Mouse (Mus musculus) cerebellum, postnatal 36 days (tissue): ENCODE measurements at regions not wholly inside any gene's neighbourhood (a gene's known extent, or its start where the extent isn't known, plus 50 kb on each side); places are given as distances from the start of the nearest gene placed in this dataset.

Experiments used
- DNase-seq, 2 experiments: peaks; one replicate each; pipeline ENCODE4 v3.0.0; 2021 to 2022; ENCODE audit warnings: mixed read lengths in 2 of 2

GRCm38 (mm10) chr16:76830371-76830770 is 183.1 kb upstream of the Usp25 start:
- DNase-seq, result no peak

- DNase-seq, result no peak
Measured at GRCm38 (mm10) chr16:76827674-76828441, 185.6 kb upstream of the Usp25 start.

- no peak for DNase-seq
Measured at GRCm38 (mm10) chr16:76821261-76821660, 192.2 kb upstream of the Usp25 start.

GRCm38 (mm10) chr16:76816056-76816885 is 197.2 kb upstream of the Usp25 start:
- DNase-seq, result peak in 1 of 2 experiments; percentile 3

GRCm38 (mm10) chr16:76803725-76804124 is 209.8 kb upstream of the Usp25 start:
- DNase-seq, result peak in 1 of 2 experiments; percentile 23

- peak; percentile 25 to 30 for DNase-seq
Measured at GRCm38 (mm10) chr16:76786405-76787155, 226.9 kb upstream of the Usp25 start.

- no peak for DNase-seq
Measured at GRCm38 (mm10) chr16:76782656-76783055, 230.8 kb upstream of the Usp25 start.

GRCm38 (mm10) chr16:76775790-76776189 is 237.7 kb upstream of the Usp25 start:
- no peak for DNase-seq

GRCm38 (mm10) chr16:76774032-76774431 is 239.5 kb upstream of the Usp25 start:
- no peak for DNase-seq

GRCm38 (mm10) chr16:76773466-76773865 is 240.0 kb upstream of the Usp25 start:
- DNase-seq, result no peak

GRCm38 (mm10) chr16:76768607-76769006 is 244.9 kb upstream of the Usp25 start:
- no peak for DNase-seq

GRCm38 (mm10) chr16:76766636-76767035 is 246.9 kb upstream of the Usp25 start:
- DNase-seq, result no peak

- no peak for DNase-seq
Measured at GRCm38 (mm10) chr16:76765536-76765935, 248.0 kb upstream of the Usp25 start.

GRCm38 (mm10) chr16:76764994-76765393 is 248.5 kb upstream of the Usp25 start:
- DNase-seq, result no peak

GRCm38 (mm10) chr16:76762619-76763283 is 250.8 kb upstream of the Usp25 start:
- DNase-seq, result no peak

- DNase-seq, result no peak
Measured at GRCm38 (mm10) chr16:76761848-76762247, 251.7 kb upstream of the Usp25 start.

- DNase-seq, result no peak
Measured at GRCm38 (mm10) chr16:76761004-76761403, 252.5 kb upstream of the Usp25 start.

GRCm38 (mm10) chr16:76754871-76755270 is 258.6 kb upstream of the Usp25 start:
- DNase-seq, result no peak

- no peak for DNase-seq
Measured at GRCm38 (mm10) chr16:76746385-76746784, 267.1 kb upstream of the Usp25 start.

GRCm38 (mm10) chr16:76741141-76741540 is 272.4 kb upstream of the Usp25 start:
- DNase-seq, result no peak

GRCm38 (mm10) chr16:76725991-76726390 is 287.5 kb upstream of the Usp25 start:
- no peak for DNase-seq

- DNase-seq, result no peak
Measured at GRCm38 (mm10) chr16:76725271-76725670, 288.2 kb upstream of the Usp25 start.

- DNase-seq, result no peak
Measured at GRCm38 (mm10) chr16:76718809-76719208, 294.7 kb upstream of the Usp25 start.
